Mouse (Mus musculus) kidney, postnatal 25 days (tissue): ENCODE results near the gene Spred2.
A peak's percentile ranks its signal among the peaks of the same experiment; 100 is the strongest.
"Not testable (repeated sequence)": the region's sequence is repeated elsewhere in the genome, so short reads cannot be mapped to it uniquely, and the experiment has no call there.

ENCODE experiments used
- DNase-seq, 2 experiments: peaks; one replicate each; pipeline ENCODE4 v3.0.0; 2021; ENCODE audit warnings: mixed read lengths in 2 of 2

Gene Spred2

GRCm38 (mm10) chr11:20025899-20026298 lies 101.7 kb downstream of the Spred2 start:
- DNase-seq = peak; percentile 60 to 69

- DNase-seq = peak; percentile 26 to 58
These were observed 103.5 kb downstream of the Spred2 start for GRCm38 (mm10) chr11:20027719-20028118.

GRCm38 (mm10) chr11:20028396-20028795 lies 104.2 kb downstream of the Spred2 start:
- no peak for DNase-seq

- DNase-seq = no peak
These were observed 104.8 kb downstream of the Spred2 start for GRCm38 (mm10) chr11:20029014-20029413.

- DNase-seq = not testable (repeated sequence)
These were observed 106.8 kb downstream of the Spred2 start for GRCm38 (mm10) chr11:20030973-20031372.

GRCm38 (mm10) chr11:20031536-20031935 lies 107.4 kb downstream of the Spred2 start:
- DNase-seq = peak in 1 of 2 experiments; percentile 53

GRCm38 (mm10) chr11:20033541-20034160 lies 109.5 kb downstream of the Spred2 start:
- DNase-seq = no peak

- no peak for DNase-seq
These were observed 110.3 kb downstream of the Spred2 start for GRCm38 (mm10) chr11:20034337-20034947.

GRCm38 (mm10) chr11:20035343-20035928 lies 111.3 kb downstream of the Spred2 start:
- no peak for DNase-seq

GRCm38 (mm10) chr11:20035972-20036371 lies 111.8 kb downstream of the Spred2 start:
- no peak for DNase-seq

- DNase-seq = no peak
These were observed 113.6 kb downstream of the Spred2 start for GRCm38 (mm10) chr11:20037739-20038138.

GRCm38 (mm10) chr11:20038723-20039122 lies 114.5 kb downstream of the Spred2 start:
- DNase-seq = peak; percentile 10 to 50

GRCm38 (mm10) chr11:20041164-20041920 lies 117.2 kb downstream of the Spred2 start:
- peak; percentile 18 to 59 for DNase-seq

GRCm38 (mm10) chr11:20042106-20042505 lies 117.9 kb downstream of the Spred2 start:
- DNase-seq = no peak

GRCm38 (mm10) chr11:20043256-20043655 lies 119.1 kb downstream of the Spred2 start:
- no peak for DNase-seq

GRCm38 (mm10) chr11:20045586-20045985 lies 121.4 kb downstream of the Spred2 start:
- DNase-seq = no peak

GRCm38 (mm10) chr11:20052814-20053536 lies 128.8 kb downstream of the Spred2 start:
- no peak for DNase-seq

- no peak for DNase-seq
These were observed 129.8 kb downstream of the Spred2 start for GRCm38 (mm10) chr11:20053951-20054350.

GRCm38 (mm10) chr11:20054617-20055016 lies 130.4 kb downstream of the Spred2 start:
- no peak for DNase-seq

GRCm38 (mm10) chr11:20056168-20056567 lies 132.0 kb downstream of the Spred2 start:
- no peak for DNase-seq

- DNase-seq = no peak
These were observed 133.3 kb downstream of the Spred2 start for GRCm38 (mm10) chr11:20057429-20057828.

GRCm38 (mm10) chr11:20059736-20060135 lies 135.6 kb downstream of the Spred2 start:
- no peak for DNase-seq

GRCm38 (mm10) chr11:20062801-20063200 lies 138.6 kb downstream of the Spred2 start:
- not testable (repeated sequence) for DNase-seq
